Comparison of ENCODE assay signal across 9 mouse cellular contexts in the genomic region with DNA sequence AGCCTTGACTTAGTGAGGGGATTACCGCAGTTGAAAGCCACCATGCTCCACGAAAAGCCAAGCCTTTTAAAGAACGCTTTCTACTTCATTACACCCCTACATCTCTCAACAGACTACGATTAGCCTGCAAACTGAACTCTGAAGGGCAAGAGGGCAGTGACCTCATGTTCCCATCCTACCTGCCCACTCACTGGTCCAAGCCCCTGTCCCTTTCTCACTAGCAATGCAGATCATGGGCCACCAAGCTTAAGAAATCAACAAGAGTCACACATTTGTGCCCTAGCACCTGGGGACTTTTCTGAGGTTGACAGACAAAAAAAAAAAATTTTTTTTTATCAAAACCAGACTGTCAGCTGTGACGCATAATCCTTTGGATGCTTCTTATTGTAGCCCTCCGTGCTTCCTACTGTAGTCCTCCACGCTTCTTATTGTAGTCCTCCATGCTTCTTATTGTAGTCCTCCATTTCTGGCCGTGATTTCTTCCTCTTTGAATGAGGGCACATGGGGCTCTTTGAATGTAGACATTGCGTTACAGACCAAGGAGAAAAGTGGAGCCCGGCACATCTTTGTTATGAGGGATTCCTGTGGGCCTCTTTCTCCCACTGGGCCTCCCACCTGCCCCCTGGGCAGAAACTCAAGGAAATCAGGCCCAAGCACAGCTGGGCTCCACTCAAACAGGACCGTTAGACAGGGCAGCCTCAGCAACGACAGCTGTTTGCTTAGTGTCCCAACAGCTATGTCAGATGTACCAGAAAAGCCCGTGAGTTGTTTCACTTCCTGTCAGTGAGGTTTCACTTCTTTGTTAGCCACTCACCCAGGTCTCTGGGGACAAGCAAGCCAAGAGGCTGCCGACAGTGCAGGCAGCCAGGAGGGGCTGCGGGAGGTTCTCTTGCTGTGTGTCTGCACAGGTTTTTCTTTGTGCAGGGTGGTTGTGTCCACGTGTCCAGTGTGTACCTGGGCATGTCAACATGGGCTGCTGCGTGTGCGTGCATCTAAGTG. TPM values are rescaled to one million over a fixed set of nuclear protein-coding genes. Genes with fewer than 3 reads are reported as not detected.
A peak's percentile ranks its signal among the peaks of the same experiment; 100 is the strongest.
DNase-seq lines count a peak whose midpoint lies in the region; ATAC-seq lines count a peak whose summit lies in the region.
"Had no signal": no experiment of that assay in that cellular context is flagged by ENCODE, and none has a peak within 500 bp of the region (broad histone marks: within the 10 kb centered on the region; RNA-seq: fewer than 3 reads in every experiment).

No protein-coding gene starts in this region.

- no peaks in the 10 kb centered on the region for H3K36me3 ChIP-seq in heart, embryonic 10.5 days
- no peaks in the 10 kb centered on the region for H3K36me3 ChIP-seq in heart, embryonic 11.5 days (ENCODE audit: control insufficient read depth, insufficient read depth, low read length)
- H3K36me3 ChIP-seq in macrophage (ENCODE audit: inconsistent target) = no peaks in the 10 kb centered on the region
- H3K36me3 ChIP-seq: heart, embryonic 15.5 days had no signal

- H3K9me3 ChIP-seq in heart, embryonic 10.5 days = no peaks in the 10 kb centered on the region
- H3K9me3 ChIP-seq in heart, embryonic 11.5 days (replicated peaks; ENCODE audit: control insufficient read depth, low read length) = no peaks in the 10 kb centered on the region
- H3K9me3 ChIP-seq: heart, embryonic 15.5 days had no signal

- H3K4me3 ChIP-seq in heart, embryonic 10.5 days = no peak overlapping the region
- H3K4me3 ChIP-seq in heart, embryonic 11.5 days (ENCODE audit: low read depth, low read length) = no peak overlapping the region
- no peak overlapping the region for H3K4me3 ChIP-seq in macrophage (ENCODE audit: inconsistent target)
- H3K4me3 ChIP-seq: heart, embryonic 15.5 days had no signal

- H3K9ac ChIP-seq in heart, embryonic 11.5 days (ENCODE audit: low read depth, low read length) = peak overlapping the region; percentile 6; the same call in 1 of the 2 replicates
- H3K9ac ChIP-seq: heart, embryonic 15.5 days had no signal

- intact Hi-C loops in left cerebral cortex, postnatal 4 days (cut with DNase I) = no loop called here

- no peaks in the 10 kb centered on the region for H3K27me3 ChIP-seq in heart, embryonic 10.5 days (ENCODE audit: insufficient read depth, poor library complexity, severe bottlenecking)
- H3K27me3 ChIP-seq in heart, embryonic 11.5 days (ENCODE audit: control insufficient read depth, insufficient read depth, low read length) = no peaks in the 10 kb centered on the region
- H3K27me3 ChIP-seq: heart, embryonic 15.5 days had no signal

- no peak overlapping the region for H3K4me2 ChIP-seq in heart, embryonic 11.5 days
- H3K4me2 ChIP-seq: heart, embryonic 15.5 days had no signal

- H3K27ac ChIP-seq in heart, embryonic 10.5 days = no peak overlapping the region
- no peak overlapping the region for H3K27ac ChIP-seq in heart, embryonic 11.5 days (ENCODE audit: low read depth, low read length)
- peak overlapping the region; percentile 80 for H3K27ac ChIP-seq in macrophage
- H3K27ac ChIP-seq: heart, embryonic 15.5 days had no signal

- no peaks in the 10 kb centered on the region for H3K4me1 ChIP-seq in heart, embryonic 10.5 days
- H3K4me1 ChIP-seq in heart, embryonic 11.5 days (ENCODE audit: control insufficient read depth, insufficient read depth, low read length) = no peaks in the 10 kb centered on the region
- H3K4me1 ChIP-seq: heart, embryonic 15.5 days had no signal

- H3K79me2 ChIP-seq in macrophage (ENCODE audit: inconsistent target) = no peaks in the 10 kb centered on the region

- WGBS in heart, embryonic 10.5 days = 66% methylated on average over 18 of the region's 18 CpGs
- WGBS in heart, embryonic 11.5 days (ENCODE audit: insufficient replicate concordance) = 63% methylated on average over 18 of the region's 18 CpGs
- 35% methylated on average over 18 of the region's 18 CpGs for WGBS in macrophage (ENCODE audit: missing documents)

- ATAC-seq in heart, embryonic 11.5 days (replicated peaks; ENCODE audit: insufficient number of reproducible peaks, low FRiP score, low TSS enrichment) = no peak

- DNase-seq in heart, adult 11 months = peak; percentile 98
- DNase-seq in heart, embryonic 10.5 days (ENCODE audit: low spot score) = no peak
- DNase-seq in CD4-positive, CD25-positive, alpha-beta regulatory T cell, adult 2 months (ENCODE audit: low read depth, low spot score) = peak; percentile 69
- DNase-seq in thymus, postnatal 4 days = peak; percentile 77
- DNase-seq in left cerebral cortex, postnatal 4 days = no peak
- DNase-seq in urinary bladder, adult 18-20 months (ENCODE audit: low spot score in 2 of 2) = no peak

RNA-seq across cellular contexts. Expression of gene Hdhd5, which starts 36.1 kb away (rescaled TPM):
- 20.5 and 20.6 TPM in 2 replicates for polyA plus RNA-seq in heart, embryonic 10.5 days (2016; fragmentation: Nextera tagmentation; extraction: Ambion mirVana)
- 13.2 and 17.5 TPM in 2 replicates for polyA plus RNA-seq in heart, embryonic 11.5 days (2014; fragmentation: Nextera tagmentation; extraction: Ambion mirVana)
- 10 to 100 TPM; 14.5 to 56.9 (median 34.4) TPM for total RNA-seq in macrophage (2018; cell fraction: chromatin; rRNA removed)
- 1 to 10 TPM; 1.8 to 7.5 (median 4.6) TPM for total RNA-seq in macrophage (2018; cell fraction: cytosol; rRNA removed)
- total RNA-seq in macrophage (2018; cell fraction: nucleus; rRNA removed) = 10 to 100 TPM in 20 of 26 experiments, 1 to 10 TPM in 6; 6.4 to 42.7 (median 19.5) TPM
- 4.1 to 8.2 TPM (median 7.3 TPM) in 3 replicates for polyA plus RNA-seq in macrophage (2018)
- 10 to 100 TPM; 27.1 to 31.6 TPM for total RNA-seq in left cerebral cortex, postnatal 4 days (2021)

Comparison
In these comparisons a context has a peak if more than half of its experiments do, and no peak if none do; other contexts are left out.
1. DNase-seq: peak in heart, adult 11 months (single experiment), CD4-positive, CD25-positive, alpha-beta regulatory T cell, adult 2 months (single experiment) and thymus, postnatal 4 days (single experiment); none in heart, embryonic 10.5 days (single experiment), left cerebral cortex, postnatal 4 days (single experiment) and urinary bladder, adult 18-20 months (0 of 2).